Mouse (Mus musculus): Measurements from ENCODE around the gene Selenoo.

Gene Selenoo

GRCm38 (mm10) chr15:89148496-89149270 lies 59.8 kb downstream of the Selenoo start:
- DNase-seq (ENCODE audit: low spot score), result no peak

- no peak for DNase-seq (ENCODE audit: low spot score)
Measured at GRCm38 (mm10) chr15:89149271-89150040, 60.6 kb downstream of the Selenoo start, which contains the start of gene Mapk11. TSS of gene Mapk11 (minus strand) at chr15:89149628.

All from c-Kit-positive CD71-positive TER-119-positive erythroid progenitor cells, embryonic 14.5 days (primary cell).